Mouse (Mus musculus) adrenal gland, adult 18-20 months (tissue): ENCODE data around the gene Tmem253. TPM values are rescaled to one million over a fixed set of nuclear protein-coding genes. Genes with fewer than 3 reads are reported as not detected.

Experiments used
- DNase-seq, 2 experiments: peaks; one replicate each; pipeline ENCODE4 v3.0.0; 2021 to 2022; ENCODE audit warnings: low spot score in 2 of 2
- long read RNA-seq, 2 experiments: library from polyadenylated mRNA; stranded (forward); transcript quantifications; one replicate each; pipeline ENCODE4 v2.0.0; 2021
- total RNA-seq, 2 experiments: library from RNA; stranded (reverse); gene quantifications; 1 replicate in 1 of 2; 2 replicates in 1 of 2; pipeline ENCODE4 v1.2.3; 2021

Gene Tmem253
- 1 to 10 TPM; 2.1 to 2.3 TPM for total RNA-seq
- long read RNA-seq, experiment 1, partial matches to known transcripts = 0 of 1 reads
- long read RNA-seq, experiment 1, other reads (novel, unspliced or antisense) = 0 of 1 reads
- long read RNA-seq, experiment 2, partial matches to known transcripts = 0 of 1 reads
- long read RNA-seq, experiment 2, other reads (novel, unspliced or antisense) = 1 of 1 reads

GRCm38 (mm10) chr14:52015445-52016100 is at the start of gene Tmem253:
TSS of gene Tmem253 (plus strand) at chr14:52015658.
- DNase-seq = no peak

DNA sequence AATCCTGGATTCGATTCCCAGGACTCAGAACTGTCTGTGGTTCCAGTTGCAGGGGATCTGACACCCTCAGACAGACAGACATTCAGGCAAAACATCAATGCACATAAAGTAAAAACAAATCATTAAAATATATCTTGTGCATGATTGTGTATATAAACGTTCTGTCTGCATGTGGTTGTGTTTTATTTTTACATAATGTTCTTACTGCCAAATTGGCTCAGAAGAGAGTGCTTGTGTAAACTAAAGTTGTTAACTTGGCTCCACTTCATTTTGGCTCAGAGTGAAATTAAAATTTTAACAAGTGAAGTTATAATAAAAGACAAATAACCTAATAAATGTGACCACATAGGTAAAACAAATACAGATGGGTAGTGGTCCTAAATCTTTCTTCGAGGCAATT is 48.1 kb upstream of the Tmem253 start:
- DNase-seq = no peak

- no peak for DNase-seq
Measured at GRCm38 (mm10) chr14:51979252-51979651, 36.2 kb upstream of the Tmem253 start.

GRCm38 (mm10) chr14:51983251-51983650 is 32.2 kb upstream of the Tmem253 start:
- no peak for DNase-seq

GRCm38 (mm10) chr14:51983855-51984246 is 31.6 kb upstream of the Tmem253 start:
- no peak for DNase-seq

DNA sequence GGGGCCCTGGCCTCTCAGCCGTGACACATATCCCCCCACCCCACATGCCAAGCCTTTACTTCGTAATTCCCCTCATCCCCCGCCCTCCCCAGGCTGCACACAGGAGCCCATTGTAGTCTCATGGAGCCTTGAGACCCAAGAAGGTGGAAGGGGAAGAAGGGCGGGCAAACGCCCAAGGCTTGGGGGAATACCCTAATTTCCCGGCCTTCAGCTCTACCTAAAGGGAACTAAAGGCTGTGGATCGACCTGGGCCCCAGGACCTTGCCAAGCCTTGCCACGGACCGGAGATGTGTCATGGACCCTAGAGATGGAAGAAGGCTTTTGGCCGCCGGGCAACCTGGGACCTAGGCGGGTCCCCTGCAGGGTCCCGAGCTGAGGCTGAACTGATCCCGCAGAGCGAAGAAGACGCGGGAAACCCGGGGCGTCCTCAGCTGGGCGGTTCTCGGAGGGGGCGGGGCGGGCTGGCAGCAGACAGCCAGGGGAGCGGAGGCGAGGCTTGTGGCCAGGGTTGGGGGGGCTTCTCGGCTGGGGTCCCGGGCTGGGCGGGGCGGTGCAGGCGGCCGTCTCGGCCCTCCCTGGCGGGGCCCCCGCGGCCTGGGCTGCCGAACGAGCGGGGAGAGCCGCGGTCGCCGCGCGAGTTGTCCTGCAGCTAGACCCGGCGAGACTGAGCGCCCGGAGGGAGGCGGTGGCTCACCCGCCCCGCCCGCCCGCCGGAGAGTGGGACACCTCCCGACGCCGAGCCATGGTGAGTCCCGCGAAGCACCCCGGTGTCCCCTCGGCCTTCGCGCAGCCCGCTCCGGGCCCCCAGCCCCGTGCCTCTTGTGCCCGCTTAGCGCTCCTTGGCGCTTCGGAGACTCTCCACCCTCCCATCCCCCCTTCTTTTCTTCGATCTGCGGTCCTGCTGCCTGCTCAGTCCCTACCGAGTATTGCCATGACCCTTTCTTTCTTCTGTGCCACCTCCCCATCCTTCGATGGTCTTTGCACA is 30.9 kb upstream of the Tmem253 start, which contains the start of gene Arhgef40:
Gene Arhgef40 (plus strand): TSS at position 473 of the 985 bp plus-strand sequence.
- peak; percentile 62 to 67 for DNase-seq

DNA sequence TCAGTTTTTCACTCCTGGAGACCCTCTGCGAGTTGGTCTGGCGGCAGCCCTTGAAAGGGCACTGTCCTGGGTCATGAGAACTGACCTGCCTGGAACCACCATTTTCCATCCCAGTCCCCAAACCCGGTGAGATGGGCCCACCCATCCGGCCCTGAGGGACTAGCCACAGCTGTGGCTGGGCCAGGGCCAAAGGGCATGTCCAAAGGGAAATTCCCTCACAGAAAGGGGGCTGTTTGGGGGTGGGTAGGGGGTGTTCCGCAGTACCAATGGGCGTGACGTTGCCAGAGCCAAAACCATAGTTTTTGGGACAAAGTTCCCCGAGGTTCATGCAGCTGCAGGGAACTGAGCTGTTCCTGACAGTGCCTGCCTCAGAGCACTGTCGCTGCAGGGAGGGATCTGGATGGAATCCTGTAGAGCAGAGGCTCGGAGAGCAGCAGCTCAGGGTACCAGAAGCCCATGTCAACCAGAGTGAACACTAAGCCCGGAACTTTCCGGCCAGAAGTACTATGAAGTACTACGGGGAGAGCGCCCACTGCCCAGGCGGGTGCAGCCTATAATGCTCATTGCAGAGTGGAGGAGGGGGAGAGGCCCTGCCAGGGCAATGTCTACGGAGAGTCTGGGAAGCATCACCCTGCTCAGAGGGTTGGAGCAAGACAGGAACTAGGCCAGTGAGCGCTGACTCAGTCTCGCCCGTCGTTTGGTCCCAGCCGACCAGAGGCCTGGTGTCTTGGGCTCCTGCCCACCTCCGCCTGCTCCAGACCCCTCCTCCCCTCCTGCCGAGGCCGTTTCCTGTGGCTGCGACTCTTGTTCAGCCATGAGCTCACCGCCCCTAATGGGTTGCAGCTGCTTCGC is 29.9 kb upstream of the Tmem253 start:
- DNase-seq = peak; percentile 61 to 67

- DNase-seq = no peak
Measured at GRCm38 (mm10) chr14:51986153-51986505, 29.3 kb upstream of the Tmem253 start.

DNA sequence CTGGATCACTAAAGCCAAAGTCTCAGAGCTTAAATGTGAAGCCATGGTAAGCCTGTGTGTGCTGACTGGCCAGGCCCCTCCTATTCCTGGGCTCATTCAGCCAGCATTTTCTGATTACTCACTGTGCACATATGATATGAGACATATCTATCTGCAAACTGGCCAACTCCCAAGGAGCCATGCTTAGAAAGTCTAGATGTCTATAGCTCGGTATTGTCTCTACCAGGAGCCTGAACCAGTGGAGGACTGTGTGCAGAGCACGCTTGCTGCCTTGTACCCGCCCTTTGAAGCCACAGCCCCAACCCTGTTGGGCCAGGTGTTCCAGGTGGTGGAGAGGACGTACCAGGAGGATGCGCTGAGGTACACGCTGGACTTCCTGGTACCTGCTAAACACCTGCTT is 28.3 kb upstream of the Tmem253 start:
- no peak for DNase-seq

- no peak for DNase-seq
Measured at GRCm38 (mm10) chr14:51988731-51989130, 26.7 kb upstream of the Tmem253 start.

GRCm38 (mm10) chr14:51989461-51989970 is 25.9 kb upstream of the Tmem253 start:
- DNase-seq = no peak

DNA sequence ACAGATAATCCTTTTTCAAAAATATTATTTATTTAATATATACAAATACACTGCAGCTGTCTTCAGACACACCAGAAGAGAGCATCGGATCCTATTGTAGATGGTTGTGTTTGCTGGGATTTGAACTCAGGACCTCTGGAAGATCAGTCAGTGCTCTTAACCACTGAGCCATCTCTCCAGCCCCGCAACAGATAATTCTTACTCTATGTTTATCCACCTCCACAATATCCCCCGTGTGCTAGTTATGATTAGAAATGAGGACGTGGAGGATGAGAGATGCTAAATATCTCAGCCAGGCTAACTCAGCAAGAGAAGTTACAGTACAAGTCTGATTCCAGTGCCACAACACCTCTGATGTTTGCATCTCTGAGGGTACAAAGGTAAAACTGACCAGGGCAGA is 21.0 kb upstream of the Tmem253 start:
- DNase-seq = no peak

DNA sequence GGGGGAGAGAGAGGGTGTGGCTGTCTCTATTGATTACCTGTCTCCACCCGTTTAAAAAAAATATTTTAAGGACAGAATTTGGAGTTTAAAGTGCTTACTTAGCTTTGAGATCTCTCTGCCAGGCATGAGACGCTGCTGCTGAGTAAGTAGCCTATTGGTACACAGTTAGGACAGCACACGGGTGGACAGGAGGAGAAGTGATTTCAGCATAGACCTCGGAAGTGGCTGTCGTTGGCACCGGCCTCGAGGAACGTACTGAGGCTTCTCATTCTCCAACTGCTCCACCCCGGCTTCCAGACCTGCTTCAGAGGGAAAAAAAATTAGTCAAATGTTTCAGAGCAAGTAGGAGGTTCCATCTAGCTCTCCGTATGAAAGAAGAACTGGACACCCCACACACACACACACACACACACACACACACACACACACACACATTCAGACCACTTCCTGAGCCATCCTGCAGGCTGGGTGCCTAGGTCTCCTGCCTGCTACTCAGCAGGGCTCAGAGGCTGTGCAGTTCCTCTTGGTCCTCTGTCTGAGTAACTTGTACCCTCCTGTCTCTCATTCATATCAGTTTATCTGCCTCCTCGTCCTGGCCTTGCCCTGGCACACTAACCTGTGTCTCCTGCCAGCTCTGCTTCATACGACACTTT is 20.1 kb upstream of the Tmem253 start:
- no peak for DNase-seq

DNA sequence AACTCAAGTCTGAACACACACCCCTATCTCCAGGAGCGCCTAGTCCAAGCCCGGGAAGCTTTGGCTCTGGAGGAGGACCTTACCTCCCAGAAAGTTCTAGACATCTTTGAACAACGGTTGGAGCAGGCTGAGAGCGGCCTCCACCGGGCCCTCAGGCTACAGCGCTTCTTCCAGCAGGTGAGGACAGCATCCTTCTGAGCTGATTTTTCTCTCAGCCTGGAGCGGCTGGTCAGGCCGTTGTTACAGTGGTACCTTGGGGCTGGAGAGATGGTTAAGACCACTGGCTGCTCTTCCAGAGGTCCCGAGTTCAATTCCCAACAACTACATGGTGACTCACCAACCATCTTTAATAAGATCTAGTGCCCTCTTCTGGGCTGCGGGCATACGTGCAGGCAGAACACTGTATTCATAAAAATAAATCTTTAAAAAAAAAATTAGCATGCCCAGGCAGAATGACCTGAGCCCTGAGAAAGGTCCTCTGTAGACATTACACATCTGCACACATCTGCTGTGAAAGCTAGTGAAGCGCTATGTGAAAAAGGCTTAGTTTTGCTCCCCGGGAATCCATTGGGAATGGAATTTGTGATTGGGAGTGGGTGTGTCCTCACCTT is 19.1 kb upstream of the Tmem253 start:
- DNase-seq = no peak

DNA sequence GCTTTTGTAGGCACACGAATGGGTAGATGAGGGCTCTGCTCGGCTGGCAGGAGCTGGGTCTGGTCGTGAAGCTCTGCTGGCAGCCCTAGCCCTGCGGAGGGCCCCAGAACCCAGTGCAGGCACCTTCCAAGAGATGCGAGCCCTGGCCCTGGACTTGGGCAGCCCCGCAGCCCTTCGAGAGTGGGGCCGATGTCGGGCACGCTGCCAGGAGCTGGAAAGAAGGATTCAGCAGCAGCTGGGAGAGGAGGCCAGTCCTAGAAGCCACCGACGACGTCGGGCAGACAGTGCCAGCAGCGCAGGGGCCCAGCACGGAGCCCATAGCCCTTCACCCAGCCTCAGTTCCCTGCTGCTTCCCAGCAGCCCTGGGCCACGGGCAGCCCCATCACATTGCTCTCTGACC is 18.6 kb upstream of the Tmem253 start:
- DNase-seq = no peak

GRCm38 (mm10) chr14:51997483-51997882 is 18.0 kb upstream of the Tmem253 start:
- no peak for DNase-seq

- no peak for DNase-seq
Measured at GRCm38 (mm10) chr14:52003981-52004495, 11.4 kb upstream of the Tmem253 start.

GRCm38 (mm10) chr14:52005141-52005540 is 10.3 kb upstream of the Tmem253 start:
- no peak for DNase-seq

DNA sequence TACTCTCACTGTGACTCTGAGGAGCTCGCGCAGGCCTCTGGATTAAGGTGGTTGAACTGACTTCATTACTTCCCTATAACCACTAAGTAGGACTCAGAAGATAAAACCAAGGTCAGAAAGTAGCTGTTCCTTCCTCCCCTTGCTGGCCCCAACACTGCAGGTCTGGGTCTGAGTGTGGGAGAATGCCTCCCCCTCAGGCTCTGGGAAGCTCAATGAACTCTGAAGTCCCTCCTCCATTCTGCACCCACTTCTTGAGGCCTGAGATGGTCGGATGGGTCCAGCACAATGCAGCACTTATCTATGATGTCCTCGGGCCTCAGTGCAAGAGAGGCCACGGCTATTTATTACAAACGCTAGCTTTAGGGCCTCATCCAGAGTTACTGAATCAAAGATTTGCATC is 9.8 kb upstream of the Tmem253 start:
- no peak for DNase-seq

GRCm38 (mm10) chr14:52006241-52006640 is 9.2 kb upstream of the Tmem253 start:
- DNase-seq = no peak
